Mouse (Mus musculus) bone marrow macrophage, adult 2 months (primary cell): ENCODE data around the gene Otub1.

ENCODE experiments used
- CTCF ChIP-seq: IDR thresholded peaks from 2 replicates; pipeline ENCODE4 v1.5.1; 2012; ENCODE audit warnings: low read depth, mild to moderate bottlenecking, low read length, moderate library complexity
- POLR2A ChIP-seq: IDR thresholded peaks from 2 replicates; pipeline ENCODE4 v1.6.1; 2012; ENCODE audit warnings: mild to moderate bottlenecking, low read depth, low read length, borderline replicate concordance

DNA sequence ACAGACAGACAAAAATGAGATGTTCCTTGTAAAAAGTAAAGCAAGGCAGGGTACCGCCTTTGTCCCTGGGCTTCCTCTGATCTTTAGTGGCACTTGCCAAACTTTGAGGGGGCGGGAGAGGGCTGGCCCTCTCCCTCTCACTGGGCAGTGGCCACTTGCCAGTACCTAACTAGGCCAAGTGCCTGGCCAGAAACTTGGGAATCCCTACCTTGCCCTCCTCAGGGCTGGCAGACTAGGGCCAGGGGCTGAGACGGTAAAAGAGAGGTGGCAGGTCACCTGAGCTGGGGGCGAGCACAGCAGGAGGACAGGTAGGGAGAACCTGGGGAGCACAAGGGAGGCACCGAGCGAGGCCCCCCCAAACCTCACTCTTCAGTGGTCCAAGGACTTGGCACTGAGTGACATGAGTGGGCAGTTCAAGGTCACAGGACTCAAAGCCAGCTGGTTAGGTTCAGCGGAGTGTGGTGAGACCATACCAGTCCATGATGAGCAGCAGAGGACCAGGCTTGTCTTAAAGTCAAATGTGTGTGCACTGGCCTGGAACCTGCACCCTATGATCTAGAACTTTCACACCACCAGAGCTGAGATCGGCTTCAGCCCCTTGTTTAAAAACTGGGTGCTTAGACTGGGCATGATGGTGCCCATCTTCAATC, 25.2 kb downstream of the Otub1 start:
- TF ChIP-seq POLR2A (no peak), CTCF (no peak)
